Mouse (Mus musculus) thymus, adult 2 months (tissue): ENCODE data around the gene Ephb3.

Experiments
- CTCF ChIP-seq: fragments of 200-500 bp; IDR thresholded peaks from 2 replicates; pipeline ENCODE4 v1.5.1; 2012; ENCODE audit warnings: mild to moderate bottlenecking, control low read depth, low read length, moderate library complexity, borderline replicate concordance; ENCODE audit not compliant: control insufficient read depth, poor library complexity, insufficient read depth; ENCODE audit errors: extremely low read depth
- POLR2A ChIP-seq: fragments of 200-500 bp; IDR thresholded peaks from 2 replicates; pipeline ENCODE4 v1.6.1; 2012; ENCODE audit warnings: mild to moderate bottlenecking, low read length, control low read depth, moderate library complexity; ENCODE audit not compliant: control insufficient read depth, poor library complexity, insufficient read depth; ENCODE audit errors: extremely low read depth

DNA sequence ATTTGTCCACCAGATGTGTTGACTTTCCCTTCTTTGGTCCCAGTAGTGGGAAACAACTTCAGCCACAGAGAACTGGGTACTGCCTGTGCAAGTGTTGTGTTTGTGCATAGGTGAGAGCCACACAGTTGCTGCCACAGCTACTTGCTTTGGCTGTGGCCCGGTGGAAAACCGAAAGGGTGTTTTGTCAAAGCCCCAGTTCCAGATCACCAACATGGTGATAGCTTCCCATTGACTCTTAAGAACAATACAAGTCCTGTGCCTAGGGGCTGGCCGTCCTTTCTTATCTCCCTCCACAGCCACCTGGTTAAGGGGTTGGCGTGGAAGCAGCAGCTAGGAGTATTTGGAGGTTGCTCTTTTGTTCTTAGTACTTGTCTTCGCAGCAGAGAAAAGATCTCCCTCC is 5.6 kb downstream of the Ephb3 start:
- TF ChIP-seq POLR2A (no peak), CTCF (no peak)
